Mouse (Mus musculus) MEL (cell line): ENCODE results near the gene Slc12a8. TPM values are rescaled to one million over a fixed set of nuclear protein-coding genes. Genes with fewer than 3 reads are reported as not detected.

Source experiments
- DNase-seq: peaks from one replicate; pipeline ENCODE4 v3.0.0; 2011; ENCODE audit warnings: low read depth, low spot score
- H3K27ac ChIP-seq: 2 replicates; pipeline ENCODE4 v1.5.1; 2012; ENCODE audit warnings: low read depth, mild to moderate bottlenecking, control low read depth, low read length, moderate library complexity; ENCODE audit not compliant: control insufficient read depth
- H3K27me3 ChIP-seq, 2 experiments: fragments of 150-350 bp in 1 of 2; sonication (generic) in 1 of 2; 2 replicates each; pipeline ENCODE4 v1.6.1; 2012; ENCODE audit warnings: low read length in 2 of 2, mild to moderate bottlenecking in 2 of 2, improper control_type of control experiment in 1 of 2, moderate library complexity in 1 of 2; ENCODE audit not compliant: insufficient read depth in 2 of 2, control insufficient read depth in 1 of 2
- H3K36me3 ChIP-seq, 2 experiments: 2 replicates each; pipeline ENCODE4 v1.6.1; 2012 to 2014; ENCODE audit warnings: low read length in 2 of 2, improper control_type of control experiment in 1 of 2, inconsistent platforms in 1 of 2, mild to moderate bottlenecking in 1 of 2; ENCODE audit not compliant: insufficient read depth in 2 of 2, control insufficient read depth in 1 of 2
- H3K4me1 ChIP-seq, 2 experiments: fragments of 150-350 bp in 1 of 2; sonication (generic) in 1 of 2; 2 replicates each; pipeline ENCODE4 v1.6.1; 2012; ENCODE audit warnings: low read length in 2 of 2, improper control_type of control experiment in 1 of 2, mild to moderate bottlenecking in 1 of 2; ENCODE audit not compliant: insufficient read depth in 2 of 2, control insufficient read depth in 1 of 2
- H3K4me3 ChIP-seq, 2 experiments: fragments of 150-350 bp in 1 of 2; sonication (generic) in 1 of 2; 2 replicates each; pipeline ENCODE4 v1.5.1; 2012; ENCODE audit warnings: low read depth in 2 of 2, low read length in 2 of 2, mild to moderate bottlenecking in 2 of 2, moderate library complexity in 2 of 2, control low read depth in 1 of 2, improper control_type of control experiment in 1 of 2; ENCODE audit not compliant: control insufficient read depth in 1 of 2, insufficient read depth in 1 of 2
- H3K79me2 ChIP-seq: 2 replicates; pipeline ENCODE4 v1.6.1; 2012; ENCODE audit warnings: mild to moderate bottlenecking, low read length, moderate library complexity; ENCODE audit not compliant: control insufficient read depth, poor library complexity, insufficient read depth
- H3K9ac ChIP-seq: 2 replicates; pipeline ENCODE4 v1.6.1; 2012; ENCODE audit warnings: low read depth, mild to moderate bottlenecking, control low read depth, low read length, moderate library complexity; ENCODE audit not compliant: control insufficient read depth, poor library complexity, severe bottlenecking
- H3K9me3 ChIP-seq: fragments of 150-350 bp; sonication (generic); replicated peaks from 2 replicates; pipeline ENCODE4 v1.6.1; 2012; ENCODE audit warnings: mild to moderate bottlenecking, low read length, improper control_type of control experiment, moderate library complexity; ENCODE audit not compliant: insufficient read depth
- E2F4 ChIP-seq: IDR thresholded peaks from 2 replicates; pipeline ENCODE4 v1.6.1; 2011; ENCODE audit warnings: low read depth, low read length, improper control_type of control experiment, borderline replicate concordance
- HCFC1 ChIP-seq: IDR thresholded peaks from 2 replicates; pipeline ENCODE4 v1.6.1; 2012; ENCODE audit warnings: low read depth, mild to moderate bottlenecking, inconsistent platforms, low read length, improper control_type of control experiment, moderate library complexity
- JUND ChIP-seq: IDR thresholded peaks from 2 replicates; pipeline ENCODE4 v1.6.1; 2011; ENCODE audit warnings: low read depth, mild to moderate bottlenecking, improper control_type of control experiment, low read length
- KAT2A ChIP-seq: conservative IDR thresholded peaks from 2 replicates; pipeline ENCODE4 v1.6.1; 2012; ENCODE audit warnings: low read depth, low read length, improper control_type of control experiment, inconsistent platforms
- MAFK ChIP-seq: IDR thresholded peaks from 2 replicates; pipeline ENCODE4 v1.6.1; 2011; ENCODE audit warnings: low read depth, mild to moderate bottlenecking, low read length, improper control_type of control experiment, borderline replicate concordance
- MAZ ChIP-seq: IDR thresholded peaks from 2 replicates; pipeline ENCODE4 v1.6.1; 2012; ENCODE audit warnings: low read depth, mild to moderate bottlenecking, inconsistent platforms, low read length, improper control_type of control experiment
- MXI1 ChIP-seq: IDR thresholded peaks from 2 replicates; pipeline ENCODE4 v1.6.1; 2011; ENCODE audit warnings: mild to moderate bottlenecking, low read depth, low read length, improper control_type of control experiment
- MYC ChIP-seq: IDR thresholded peaks from 2 replicates; pipeline ENCODE4 v1.6.1; 2011; ENCODE audit warnings: low read depth, mild to moderate bottlenecking, low read length, improper control_type of control experiment, moderate library complexity
- NELFE ChIP-seq: IDR thresholded peaks from 2 replicates; pipeline ENCODE4 v1.6.1; 2011; ENCODE audit warnings: low read depth, low read length, improper control_type of control experiment
- NRF1 ChIP-seq: IDR thresholded peaks from 2 replicates; pipeline ENCODE4 v1.6.1; 2014; ENCODE audit warnings: low read depth, mild to moderate bottlenecking, inconsistent platforms, low read length, improper control_type of control experiment, moderate library complexity; ENCODE audit not compliant: poor library complexity, insufficient read depth, severe bottlenecking
- POLR2AphosphoS5 ChIP-seq: IDR thresholded peaks from 2 replicates; pipeline ENCODE4 v1.6.1; 2012; ENCODE audit warnings: low read depth, borderline replicate concordance, mild to moderate bottlenecking, inconsistent platforms, low read length, moderate library complexity, mixed read lengths
- SIN3A ChIP-seq: IDR thresholded peaks from 2 replicates; pipeline ENCODE4 v1.6.1; 2012; ENCODE audit warnings: low read length, improper control_type of control experiment, inconsistent platforms
- SMC3 ChIP-seq: IDR thresholded peaks from 2 replicates; pipeline ENCODE4 v1.6.1; 2011; ENCODE audit warnings: low read depth, low read length, improper control_type of control experiment
- TCF12 ChIP-seq: IDR thresholded peaks from 2 replicates; pipeline ENCODE4 v1.6.1; 2014; ENCODE audit warnings: low read depth, mild to moderate bottlenecking, inconsistent platforms, low read length, improper control_type of control experiment, moderate library complexity
- polyA plus RNA-seq, 2 experiments: library from polyadenylated mRNA; stranded (reverse) in 1 of 2; unstranded in 1 of 2; fragments of >175 nt in 1 of 2; fragments of >200 nt in 1 of 2; gene quantifications; 2 replicates each; pipeline versions ENCODE4 v1.2.1 to v1.2.4; 2012; ENCODE audit warnings: low replicate concordance in 2 of 2, low read depth in 1 of 2; ENCODE audit not compliant: insufficient read length in 2 of 2, insufficient read depth in 1 of 2, missing spikeins in 1 of 2
- total RNA-seq: library from RNA; depleted of rRNA; stranded (reverse); fragments of 300-350 nt; gene quantifications from 2 replicates; pipeline ENCODE4 v1.2.3, GENCODE M21; 2012

The Slc12a8 gene
- total and polyA plus RNA-seq, 3 experiments = 0.29 TPM; not detected in 2

- TF ChIP-seq POLR2AphosphoS5 = no peak
- no peak for TF ChIP-seq SIN3A
- peak; percentile 25; the same call in 1 of the 2 replicates for TF ChIP-seq TCF12
- TF ChIP-seq, all 39 proteins: peak for 1
These were observed 168.9 kb downstream of the Slc12a8 start for GRCm38 (mm10) chr16:33686056-33686455.

GRCm38 (mm10) chr16:33687724-33688123, 170.6 kb downstream of the Slc12a8 start:
- Histone ChIP-seq H3K36me3 (peaks cover 0 to 11% of the 10 kb centered on the region in 2 experiments; a peak in 2 of 4 replicates), H3K4me3 (no peak overlapping the region), H3K4me1 (peaks cover 0 to 19% of the 10 kb centered on the region in 2 experiments; a peak in 3 of 4 replicates), H3K9ac (no peak overlapping the region), H3K27me3 (no peaks in the 10 kb centered on the region), H3K79me2 (peaks cover 14% of the 10 kb centered on the region), H3K9me3 (no peaks in the 10 kb centered on the region), H3K27ac (no peak overlapping the region)
- DNase-seq = no peak
- TF ChIP-seq MYC = no peak
- TF ChIP-seq MAZ = no peak
- no peak for TF ChIP-seq SIN3A
- TF ChIP-seq NELFE = no peak
- no peak for TF ChIP-seq KAT2A
- no peak for TF ChIP-seq E2F4
- TF ChIP-seq MXI1 = no peak
- no peak for TF ChIP-seq HCFC1
- TF ChIP-seq MAFK = no peak
- TF ChIP-seq NRF1 = no peak
- TF ChIP-seq JUND = no peak
- TF ChIP-seq SMC3 = no peak

More at GRCm38 (mm10) chr16:33686056-33686455, 168.9 kb downstream of the Slc12a8 start:
- Histone ChIP-seq H3K9me3 (no peaks in the 10 kb centered on the region), H3K9ac (no peak overlapping the region; the same call in 1 of the 2 replicates), H3K4me1 (peaks cover 0 to 14% of the 10 kb centered on the region in 2 experiments; a peak in 3 of 4 replicates), H3K27me3 (no peaks in the 10 kb centered on the region), H3K27ac (no peak overlapping the region), H3K4me3 (peak overlapping the region; percentile 67 to 98), H3K36me3 (peaks cover 0 to 11% of the 10 kb centered on the region in 2 experiments; a peak in 2 of 4 replicates), H3K79me2 (peaks cover 14% of the 10 kb centered on the region)
- DNase-seq = no peak
